Mouse (Mus musculus): ENCODE measurements around the gene Ms4a4c. TPM values are rescaled to one million over a fixed set of nuclear protein-coding genes. Genes with fewer than 3 reads are reported as not detected.

Gene Ms4a4c
- polyA plus RNA-seq, 1 experiment from 2014 or later = 1.1 TPM

Other genes starting within 250 kb of the Ms4a4c start
- not detected in 2 replicates for gene 1700025F22Rik, start 239.4 kb upstream of the Ms4a4c start, polyA plus RNA-seq (2015; fragmentation: Nextera tagmentation; extraction: Ambion mirVana)
- not detected in 2 replicates for gene Ms4a13, start 208.0 kb upstream of the Ms4a4c start, polyA plus RNA-seq (2015; fragmentation: Nextera tagmentation; extraction: Ambion mirVana)
- not detected in 2 replicates for gene Ms4a12, start 172.3 kb upstream of the Ms4a4c start, polyA plus RNA-seq (2015; fragmentation: Nextera tagmentation; extraction: Ambion mirVana)
- not detected in 2 replicates for gene Ms4a1, start 138.5 kb upstream of the Ms4a4c start, polyA plus RNA-seq (2015; fragmentation: Nextera tagmentation; extraction: Ambion mirVana)
- not detected in 2 replicates for gene Ms4a5, start 120.9 kb upstream of the Ms4a4c start, polyA plus RNA-seq (2015; fragmentation: Nextera tagmentation; extraction: Ambion mirVana)
- gene Ms4a14, start 90.3 kb upstream of the Ms4a4c start, polyA plus RNA-seq (2015; fragmentation: Nextera tagmentation; extraction: Ambion mirVana) = 0.12 TPM in 1 of 2 replicates, not detected in the other
- 3.2 and 3.6 TPM in 2 replicates for gene Ms4a7, start 68.6 kb upstream of the Ms4a4c start, polyA plus RNA-seq (2015; fragmentation: Nextera tagmentation; extraction: Ambion mirVana)
- gene Ms4a4a, start 29.2 kb upstream of the Ms4a4c start, polyA plus RNA-seq (2015; fragmentation: Nextera tagmentation; extraction: Ambion mirVana) = 4.9 and 6.2 TPM in 2 replicates
- gene Ms4a4b, start 38.8 kb downstream of the Ms4a4c start, polyA plus RNA-seq (2015; fragmentation: Nextera tagmentation; extraction: Ambion mirVana) = 1.6 and 3.8 TPM in 2 replicates
- gene Ms4a6c, start 64.6 kb downstream of the Ms4a4c start, polyA plus RNA-seq (2015; fragmentation: Nextera tagmentation; extraction: Ambion mirVana) = 3.2 and 4.2 TPM in 2 replicates
- gene Gm8369, start 81.2 kb downstream of the Ms4a4c start, polyA plus RNA-seq (2015; fragmentation: Nextera tagmentation; extraction: Ambion mirVana) = not detected in 2 replicates
- gene Ms4a6b, start 111.7 kb downstream of the Ms4a4c start, polyA plus RNA-seq (2015; fragmentation: Nextera tagmentation; extraction: Ambion mirVana) = 4.8 and 7.9 TPM in 2 replicates
- 0.93 and 1.1 TPM in 2 replicates for gene Ms4a4d, start 132.0 kb downstream of the Ms4a4c start, polyA plus RNA-seq (2015; fragmentation: Nextera tagmentation; extraction: Ambion mirVana)
- gene Ms4a6d, start 200.1 kb downstream of the Ms4a4c start, polyA plus RNA-seq (2015; fragmentation: Nextera tagmentation; extraction: Ambion mirVana) = 3.6 and 4.0 TPM in 2 replicates
- 0.09 and 0.10 TPM in 2 replicates for gene Ms4a2, start 218.9 kb downstream of the Ms4a4c start, polyA plus RNA-seq (2015; fragmentation: Nextera tagmentation; extraction: Ambion mirVana)
- gene Ms4a3, start 236.1 kb downstream of the Ms4a4c start, polyA plus RNA-seq (2015; fragmentation: Nextera tagmentation; extraction: Ambion mirVana) = 0.14 and 0.15 TPM in 2 replicates

Data from heart, embryonic 16.5 days (tissue).